Mouse (Mus musculus) splenic B cell, adult 2 months (primary cell): Measurements from ENCODE around the gene Itgax.
A peak's percentile ranks its signal among the peaks of the same experiment; 100 is the strongest.
"Not testable (repeated sequence)": the region's sequence is repeated elsewhere in the genome, so short reads cannot be mapped to it uniquely, and the experiment has no call there.

ENCODE experiments used
- DNase-seq: peaks from one replicate; pipeline ENCODE4 v3.0.0-alpha.2; 2011; ENCODE audit warnings: low read depth, low spot score
- H3K27me3 ChIP-seq: 2 replicates; pipeline ENCODE4 v1.6.1; 2012; ENCODE audit warnings: mild to moderate bottlenecking, low read length, moderate library complexity, mixed read lengths; ENCODE audit not compliant: control insufficient read depth, poor library complexity, insufficient read depth, severe bottlenecking
- H3K36me3 ChIP-seq: 2 replicates; pipeline ENCODE4 v1.6.1; 2012; ENCODE audit warnings: mild to moderate bottlenecking, low read length, moderate library complexity, mixed read lengths; ENCODE audit not compliant: control insufficient read depth, poor library complexity, insufficient read depth, severe bottlenecking

Gene Itgax

GRCm38 (mm10) chr7:128132148-128132547 lies 2.8 kb downstream of the Itgax start:
- Histone ChIP-seq H3K36me3 (no peaks in the 10 kb centered on the region), H3K27me3 (no peaks in the 10 kb centered on the region)
- no peak for DNase-seq

- Histone ChIP-seq H3K36me3 (no peaks in the 10 kb centered on the region), H3K27me3 (no peaks in the 10 kb centered on the region)
- DNase-seq = peak; percentile 63
These were observed 4.2 kb downstream of the Itgax start for GRCm38 (mm10) chr7:128133596-128133995.

DNA sequence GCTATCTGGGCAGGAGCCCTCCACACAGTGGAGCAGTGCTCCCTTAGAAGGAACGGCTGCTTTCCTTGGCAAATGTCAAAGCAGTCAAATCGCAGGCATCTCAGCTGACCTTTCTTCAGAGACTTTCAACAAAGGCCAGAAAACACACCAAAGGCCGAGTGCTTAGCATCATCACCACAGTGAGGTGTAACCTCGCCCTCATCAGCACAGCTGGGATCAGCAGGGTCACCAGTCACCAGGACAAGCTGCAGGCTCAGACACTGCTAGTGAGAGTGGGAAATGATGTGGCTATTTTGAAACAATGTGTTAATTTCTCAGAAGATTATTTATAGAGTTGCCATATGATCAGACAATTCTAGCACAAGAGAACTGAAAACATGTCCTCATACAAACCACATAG lies 7.6 kb downstream of the Itgax start:
- DNase-seq = no peak
- Histone ChIP-seq H3K27me3 (no peaks in the 10 kb centered on the region), H3K36me3 (no peaks in the 10 kb centered on the region)

- no peaks in the 10 kb centered on the region for H3K27me3 ChIP-seq
- DNase-seq = no peak
- H3K36me3 ChIP-seq = no peaks in the 10 kb centered on the region
These were observed 10.3 kb downstream of the Itgax start for GRCm38 (mm10) chr7:128139611-128140010.

GRCm38 (mm10) chr7:128150970-128151369 lies 21.6 kb downstream of the Itgax start:
- H3K36me3 ChIP-seq = no peaks in the 10 kb centered on the region
- no peak for DNase-seq
- H3K27me3 ChIP-seq = no peaks in the 10 kb centered on the region

DNA sequence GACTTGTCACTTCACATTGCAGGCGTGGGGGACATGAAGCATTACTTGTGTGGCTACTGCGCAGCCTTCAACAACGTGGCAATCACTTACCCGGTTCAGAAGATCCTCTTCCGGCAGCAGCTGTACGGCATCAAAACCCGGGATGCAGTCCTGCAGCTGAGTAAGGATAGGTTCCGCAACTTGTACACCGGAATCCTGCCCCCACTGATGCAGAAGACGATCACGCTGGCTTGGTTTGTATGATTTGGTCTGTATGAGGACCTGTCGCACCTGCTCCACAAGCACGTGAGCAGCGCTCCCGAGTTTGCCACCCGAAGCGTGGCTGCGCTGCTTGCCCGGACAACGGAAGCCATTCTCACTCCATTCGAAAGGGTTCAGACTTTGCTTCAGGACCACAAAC lies 24.7 kb downstream of the Itgax start, which contains the start of gene Itgad:
TSS of gene Itgad (plus strand) at position 301 of the 400 bp plus-strand sequence.
- no peaks in the 10 kb centered on the region for H3K36me3 ChIP-seq
- H3K27me3 ChIP-seq = no peaks in the 10 kb centered on the region

DNA sequence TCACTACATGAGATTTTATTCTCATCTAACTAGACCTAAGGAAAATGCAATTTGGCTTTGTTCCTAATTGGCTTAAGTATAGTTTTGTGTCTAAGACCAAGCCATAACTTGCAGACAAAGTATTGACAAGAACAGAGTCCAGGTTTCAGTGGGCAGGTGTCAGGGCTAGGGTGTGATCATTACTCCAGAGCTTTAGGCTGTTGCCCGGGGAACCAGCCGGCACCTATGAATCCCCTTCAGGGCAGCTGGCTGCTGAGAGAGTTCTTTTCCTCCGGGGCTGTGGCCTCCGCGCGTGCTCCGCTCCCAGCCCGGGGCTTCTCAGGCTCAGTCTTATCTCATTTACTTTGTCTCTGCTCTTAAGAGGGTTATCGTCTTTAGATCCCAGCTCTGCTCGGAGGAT lies 25.6 kb downstream of the Itgax start:
- Histone ChIP-seq H3K36me3 (no peaks in the 10 kb centered on the region), H3K27me3 (no peaks in the 10 kb centered on the region)
- DNase-seq = no peak

More for the DNA sequence above, 24.7 kb downstream of the Itgax start, which contains the start of gene Itgad:
- no peak for DNase-seq

- peak; percentile 24 for DNase-seq
- H3K36me3 ChIP-seq, H3K27me3 ChIP-seq: not testable (repeated sequence)
These were observed 29.5 kb downstream of the Itgax start for GRCm38 (mm10) chr7:128158688-128159354.

DNA sequence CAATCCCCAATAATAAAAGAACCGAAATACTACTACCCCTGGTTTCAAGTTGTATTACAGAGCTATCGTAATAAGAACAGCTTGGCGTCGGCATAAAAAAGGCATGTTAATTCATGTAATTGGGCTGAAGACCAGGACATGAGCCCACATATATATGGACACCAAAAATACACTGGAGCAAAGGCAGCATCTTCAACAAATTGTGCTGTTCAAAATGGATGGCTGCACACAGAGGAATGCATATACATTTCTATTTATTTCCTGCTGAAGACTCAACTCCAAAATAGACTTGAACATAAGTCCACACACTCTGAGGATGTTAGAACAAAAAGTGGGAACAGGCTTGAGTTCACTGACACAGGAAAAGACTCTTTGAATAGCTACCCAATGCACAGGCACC lies 34.7 kb downstream of the Itgax start:
- no peaks in the 10 kb centered on the region for H3K36me3 ChIP-seq
- no peak for DNase-seq

DNA sequence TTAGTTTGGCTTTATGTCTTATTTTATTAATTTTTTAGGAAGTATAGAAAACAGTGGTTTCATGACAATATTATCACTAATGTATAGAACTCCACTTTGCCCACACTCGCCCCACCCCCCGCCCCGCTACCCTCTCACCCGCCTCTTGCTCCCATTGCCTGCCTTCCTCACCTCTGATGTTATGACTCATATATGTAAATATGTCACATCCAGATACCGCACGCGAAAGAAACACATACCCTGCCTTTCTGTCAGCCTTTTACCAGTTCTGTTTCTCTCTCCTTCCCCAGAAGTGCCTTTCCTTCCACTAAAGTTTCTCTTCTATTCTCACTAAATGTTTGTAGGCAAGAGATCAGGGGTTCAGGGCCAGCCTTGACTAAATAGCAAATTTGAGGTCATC lies 37.0 kb downstream of the Itgax start:
- no peak for DNase-seq
- Histone ChIP-seq H3K27me3 (no peaks in the 10 kb centered on the region), H3K36me3 (no peaks in the 10 kb centered on the region)

More for the DNA sequence above, 34.7 kb downstream of the Itgax start:
- no peaks in the 10 kb centered on the region for H3K27me3 ChIP-seq

DNA sequence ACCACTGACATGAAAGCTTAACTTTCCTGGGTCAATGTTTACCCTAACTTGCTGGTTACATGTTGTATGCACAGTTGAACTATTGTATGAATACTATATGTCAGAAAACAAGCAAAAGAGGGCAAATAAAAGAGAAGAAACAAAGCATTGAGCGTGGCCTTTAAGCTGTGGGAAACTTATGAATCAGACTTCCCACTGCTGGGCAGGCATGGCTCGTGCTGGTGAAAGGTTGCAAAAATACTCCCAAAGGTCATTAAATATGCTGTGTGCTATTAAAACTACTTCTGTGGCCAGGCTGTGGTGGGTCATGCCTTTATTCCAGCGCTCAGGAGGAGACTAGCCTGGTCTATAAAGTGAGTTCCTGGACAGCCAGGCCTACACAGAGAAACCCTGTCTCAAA lies 40.6 kb downstream of the Itgax start:
- H3K36me3 ChIP-seq = no peaks in the 10 kb centered on the region
- DNase-seq = no peak
- H3K27me3 ChIP-seq = no peaks in the 10 kb centered on the region

- H3K27me3 ChIP-seq = no peaks in the 10 kb centered on the region
- no peak for DNase-seq
These were observed 49.0 kb downstream of the Itgax start for GRCm38 (mm10) chr7:128178385-128178784.

DNA sequence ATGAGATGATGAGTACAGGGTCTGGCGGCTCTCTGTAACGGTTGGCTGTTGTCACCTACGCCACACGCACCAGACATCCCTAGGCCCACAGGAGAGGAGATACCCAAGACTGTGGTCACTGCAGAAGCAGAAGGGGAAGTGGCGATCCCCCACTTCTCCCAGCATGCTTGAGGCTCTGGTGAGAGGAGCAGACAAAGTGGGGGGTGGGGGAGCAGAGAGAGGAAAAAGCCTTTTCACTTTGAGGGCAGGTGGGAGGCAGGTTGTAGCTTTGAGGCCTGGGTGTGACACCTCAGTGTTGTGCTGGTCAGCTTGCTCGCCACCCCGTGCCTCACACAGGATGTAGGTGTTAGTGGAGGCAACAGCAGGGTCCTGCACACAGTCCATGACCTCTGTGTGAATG lies 50.8 kb downstream of the Itgax start:
- peak; percentile 44 for DNase-seq
- no peaks in the 10 kb centered on the region for H3K27me3 ChIP-seq
- no peaks in the 10 kb centered on the region for H3K36me3 ChIP-seq

More at GRCm38 (mm10) chr7:128178385-128178784, 49.0 kb downstream of the Itgax start:
- H3K36me3 ChIP-seq = no peaks in the 10 kb centered on the region

GRCm38 (mm10) chr7:128180546-128180945 lies 51.2 kb downstream of the Itgax start:
- H3K27me3 ChIP-seq = no peaks in the 10 kb centered on the region
- DNase-seq = no peak
- no peaks in the 10 kb centered on the region for H3K36me3 ChIP-seq

- no peaks in the 10 kb centered on the region for H3K36me3 ChIP-seq
- no peaks in the 10 kb centered on the region for H3K27me3 ChIP-seq
- peak; percentile 26 for DNase-seq
These were observed 52.3 kb downstream of the Itgax start for GRCm38 (mm10) chr7:128181691-128182090.
